Mouse (Mus musculus) forebrain, embryonic 12.5 days (tissue): ENCODE data around the gene Fam71f1. TPM values are rescaled to one million over a fixed set of nuclear protein-coding genes. Genes with fewer than 3 reads are reported as not detected.

Experiments
- ATAC-seq: fragments of 200-750 bp; cut with Nextera tagmentation; 2 replicates; pipeline ENCODE4 v1.8.0; 2017; ENCODE audit warnings: moderate TSS enrichment; ENCODE audit not compliant: low FRiP score
- H3K27ac ChIP-seq: fragments of 300-500 bp; sonication (generic); 2 replicates; pipeline ENCODE4 v1.5.1; 2016; ENCODE audit warnings: mild to moderate bottlenecking
- H3K27me3 ChIP-seq: fragments of 300-500 bp; sonication (generic); 2 replicates; pipeline ENCODE4 v1.6.1; 2016; ENCODE audit warnings: mild to moderate bottlenecking
- H3K36me3 ChIP-seq: fragments of 300-500 bp; sonication (generic); replicated peaks from 2 replicates; pipeline ENCODE4 v1.6.1; 2016; ENCODE audit warnings: mild to moderate bottlenecking
- H3K4me1 ChIP-seq: fragments of 300-500 bp; sonication (generic); 2 replicates; pipeline ENCODE4 v1.6.1; 2016
- H3K4me2 ChIP-seq: fragments of 300-500 bp; sonication (generic); 2 replicates; pipeline ENCODE4 v1.6.1; 2016; ENCODE audit warnings: mild to moderate bottlenecking, moderate library complexity
- H3K4me3 ChIP-seq: fragments of 300-500 bp; sonication (generic); replicated peaks from 2 replicates; pipeline ENCODE4 v1.5.1; 2016; ENCODE audit warnings: mild to moderate bottlenecking
- H3K9ac ChIP-seq: fragments of 300-500 bp; sonication (generic); 2 replicates; pipeline ENCODE4 v1.6.1; 2016; ENCODE audit warnings: mild to moderate bottlenecking
- H3K9me3 ChIP-seq: fragments of 300-500 bp; sonication (generic); 2 replicates; pipeline ENCODE4 v1.6.1; 2016
- WGBS: fragments of 180-500 bp; shearing (Covaris S2); methylation state at CpG from one replicate; pipeline ENCODE4 v1.1.7; 2016; 5-methylcytosine and 5-hydroxymethylcytosine counted together
- polyA plus RNA-seq: library from polyadenylated mRNA; unstranded; fragments of >200 nt; fragmentation: Nextera tagmentation; extraction: Ambion mirVana; gene quantifications from 2 replicates; pipeline ENCODE4 v1.2.1, GENCODE M21; 2016

Gene Fam71f1
- not detected in 2 replicates for polyA plus RNA-seq

DNA sequence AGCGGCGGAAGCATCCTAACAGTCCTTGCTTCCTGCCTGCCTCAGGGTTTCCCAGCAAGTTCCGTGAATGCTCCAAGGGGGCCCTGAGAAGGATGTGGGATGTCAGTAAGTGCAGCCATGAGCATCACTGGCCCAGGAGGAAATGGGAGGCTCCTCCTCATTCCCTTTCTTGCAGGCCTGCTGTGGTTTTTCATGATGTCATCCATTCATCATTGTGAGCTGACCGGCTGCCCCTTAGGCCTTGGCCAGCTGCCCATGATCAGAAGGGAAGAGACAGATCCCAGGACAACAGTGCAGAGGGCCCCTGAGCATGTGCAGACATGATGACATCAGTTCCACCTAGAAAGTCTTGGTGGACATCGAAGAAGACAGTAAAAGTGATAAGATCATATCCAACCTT is at the start of gene Fam71f1:
TSS of gene Fam71f1 (plus strand) at position 262 of the 400 bp plus-strand sequence.
- Histone ChIP-seq H3K4me1 (no peaks in the 10 kb centered on the region), H3K9me3 (no peaks in the 10 kb centered on the region), H3K4me3 (no peak within 1 kb of the TSS), H3K27me3 (no peaks in the 10 kb centered on the region), H3K9ac (no peak within 1 kb of the TSS), H3K4me2 (no peak within 1 kb of the TSS), H3K36me3 (no peaks in the 10 kb centered on the region), H3K27ac (no peak within 1 kb of the TSS)
- 69% methylated on average over 5 of the region's 5 CpGs for WGBS
- ATAC-seq, result no peak

DNA sequence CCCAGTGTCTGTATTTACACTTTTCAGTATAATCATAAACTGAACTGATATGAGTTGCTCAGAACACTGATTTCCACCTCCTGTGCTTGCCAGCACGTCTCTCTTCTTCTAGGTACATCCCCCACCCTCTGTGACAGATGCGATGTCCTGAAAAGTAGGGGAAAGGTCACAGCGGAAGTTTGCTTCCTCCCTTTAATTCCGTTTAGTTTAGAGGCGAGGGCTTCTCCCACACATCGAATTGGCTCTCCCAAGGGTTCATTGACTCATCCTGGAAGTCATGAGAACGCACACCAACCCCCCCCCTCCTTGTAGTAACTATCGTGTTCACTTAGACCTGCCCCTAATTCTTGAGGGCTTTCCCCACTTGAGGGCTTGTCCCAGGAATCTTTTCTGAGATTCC is 48.0 kb upstream of the Fam71f1 start:
- WGBS, result 23% methylated on average over 8 of the region's 8 CpGs
- no peak for ATAC-seq
- H3K9me3 ChIP-seq, result no peaks in the 10 kb centered on the region
- no peak overlapping the region for H3K27ac ChIP-seq
- H3K4me3 ChIP-seq, result no peak overlapping the region
- H3K36me3 ChIP-seq, result peaks cover 6% of the 10 kb centered on the region; the same call in 1 of the 2 replicates
- H3K4me1 ChIP-seq, result peaks cover 15% of the 10 kb centered on the region
- H3K27me3 ChIP-seq, result 0 out of 2 replicates have a peak, but pooled peaks cover 4% of the 10 kb centered on the region
- no peak overlapping the region for H3K4me2 ChIP-seq
- no peak overlapping the region for H3K9ac ChIP-seq

DNA sequence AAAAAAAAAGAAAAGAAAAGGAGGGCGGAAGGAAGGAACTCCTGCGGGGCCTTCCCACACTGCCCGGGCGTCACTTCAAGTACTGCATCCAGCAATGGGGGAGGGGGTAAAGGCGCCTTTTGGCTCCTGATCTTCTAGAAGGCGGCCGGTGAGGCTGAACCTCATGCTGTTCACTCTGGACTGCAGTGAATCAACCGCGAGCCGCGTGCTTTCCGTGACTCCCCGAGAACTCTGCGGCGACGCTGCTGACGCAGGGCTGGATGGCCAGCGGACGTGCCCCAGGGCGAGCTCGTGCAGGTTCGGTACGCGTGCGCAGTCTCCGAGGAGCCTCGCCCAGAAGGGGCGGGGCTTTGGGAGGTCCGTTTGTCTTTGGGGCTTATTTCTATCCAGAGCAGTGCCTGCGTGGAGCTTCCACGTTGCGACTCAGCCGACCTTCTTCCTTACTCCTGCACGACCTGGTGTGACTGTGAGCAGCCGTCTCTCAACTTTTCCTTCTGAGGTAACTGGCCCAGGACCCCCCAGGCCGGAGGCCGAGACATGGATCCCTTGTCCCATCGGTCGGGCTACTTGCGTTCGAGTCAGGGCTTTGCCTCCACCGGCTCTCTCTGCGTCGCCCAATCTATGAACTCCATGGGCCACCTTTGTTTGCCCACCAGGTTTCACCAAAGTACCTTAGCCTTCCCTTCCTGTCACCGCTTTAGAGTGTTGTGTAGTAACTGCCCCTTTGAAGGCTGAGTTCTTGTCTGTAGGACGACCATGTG is 46.4 kb upstream of the Fam71f1 start, which contains the start of gene Hilpda:
TSS of gene Hilpda (plus strand) at position 177 of the 761 bp plus-strand sequence.
- Histone ChIP-seq H3K36me3 (peaks cover 6% of the 10 kb centered on the region; the same call in 1 of the 2 replicates), H3K9me3 (no peaks in the 10 kb centered on the region), H3K4me2 (peak within 1 kb of the TSS; percentile 69), H3K27ac (peak within 1 kb of the TSS; percentile 59; the same call in 1 of the 2 replicates), H3K4me3 (peak within 1 kb of the TSS; percentile 68), H3K9ac (peak within 1 kb of the TSS; percentile 79), H3K27me3 (0 out of 2 replicates have a peak, but pooled peaks cover 4% of the 10 kb centered on the region), H3K4me1 (peaks cover 15% of the 10 kb centered on the region)
- peak; percentile 98 for ATAC-seq
- WGBS, result 1% methylated on average over 46 of the region's 46 CpGs

DNA sequence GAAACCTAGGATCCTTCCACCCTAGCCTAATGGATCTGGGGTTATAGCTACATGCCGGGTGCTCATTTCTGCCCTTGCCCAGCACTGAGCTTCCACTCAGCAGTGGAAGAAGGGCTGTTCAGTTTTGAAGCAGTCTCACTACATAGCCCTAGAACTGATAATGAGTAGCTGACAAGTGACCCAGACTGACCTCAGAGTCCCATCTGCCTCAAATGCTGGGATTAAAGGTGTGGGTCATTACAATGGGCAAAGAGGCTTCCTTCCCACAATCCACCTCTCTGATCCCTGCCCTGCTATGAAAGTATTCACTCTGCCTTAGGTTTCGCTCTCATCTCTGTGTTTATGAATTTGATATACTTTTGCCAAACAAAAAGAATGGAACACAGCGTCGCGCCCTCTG is 42.2 kb upstream of the Fam71f1 start:
- no peak overlapping the region for H3K4me3 ChIP-seq
- H3K4me2 ChIP-seq, result no peak overlapping the region
- H3K9ac ChIP-seq, result no peak overlapping the region
- 93% methylated on average over 5 of the region's 5 CpGs for WGBS
- no peaks in the 10 kb centered on the region for H3K27me3 ChIP-seq
- ATAC-seq, result no peak
- peaks cover 12% of the 10 kb centered on the region for H3K4me1 ChIP-seq
- no peak overlapping the region for H3K27ac ChIP-seq
- H3K36me3 ChIP-seq, result peaks cover 6% of the 10 kb centered on the region; the same call in 1 of the 2 replicates
- H3K9me3 ChIP-seq, result no peaks in the 10 kb centered on the region

DNA sequence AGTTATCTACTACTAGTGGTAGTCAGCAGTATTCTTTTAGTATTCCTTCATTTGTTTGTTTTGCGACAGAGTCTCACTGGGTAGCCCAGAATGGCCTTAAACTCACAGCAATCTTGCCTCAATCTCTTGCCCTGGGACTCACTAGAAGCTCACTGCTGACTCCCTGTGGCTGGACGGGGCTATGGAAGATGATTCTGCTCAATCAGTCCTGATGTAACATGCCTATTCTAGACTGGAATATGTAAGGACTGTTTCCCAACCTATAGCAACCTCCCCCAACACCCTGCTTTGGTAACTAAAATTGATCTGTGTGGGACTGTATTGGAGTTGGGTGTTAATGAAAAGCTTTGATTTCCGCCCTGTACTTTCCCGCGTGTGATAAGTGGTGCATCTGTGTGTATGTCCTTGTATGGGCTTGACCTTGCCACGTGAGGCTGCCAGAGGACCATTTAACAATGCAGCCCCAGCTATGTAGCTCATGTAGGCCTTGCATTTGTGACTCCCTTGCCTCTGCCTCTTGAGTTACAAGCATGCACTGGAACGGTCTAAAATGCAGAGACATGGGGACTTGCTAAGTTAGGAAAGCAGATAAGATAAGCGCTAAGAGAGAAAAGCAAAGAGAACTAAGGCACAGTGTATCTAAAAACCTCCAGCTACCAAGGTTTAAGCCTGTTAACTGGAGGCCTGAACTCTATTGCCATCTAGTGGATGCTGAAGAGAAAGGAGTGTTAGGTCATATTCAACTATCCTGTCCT is 40.2 kb upstream of the Fam71f1 start:
- no peak overlapping the region for H3K4me3 ChIP-seq
- no peak overlapping the region for H3K9ac ChIP-seq
- 37% methylated on average over 8 of the region's 8 CpGs for WGBS
- H3K27ac ChIP-seq, result no peak overlapping the region
- ATAC-seq, result no peak
- 0 out of 2 replicates have a peak, but pooled peaks cover 4% of the 10 kb centered on the region for H3K4me1 ChIP-seq
- no peak overlapping the region for H3K4me2 ChIP-seq
- no peaks in the 10 kb centered on the region for H3K9me3 ChIP-seq
- H3K27me3 ChIP-seq, result peaks cover 3% of the 10 kb centered on the region; the same call in 1 of the 2 replicates
- H3K36me3 ChIP-seq, result peaks cover 6% of the 10 kb centered on the region; the same call in 1 of the 2 replicates

DNA sequence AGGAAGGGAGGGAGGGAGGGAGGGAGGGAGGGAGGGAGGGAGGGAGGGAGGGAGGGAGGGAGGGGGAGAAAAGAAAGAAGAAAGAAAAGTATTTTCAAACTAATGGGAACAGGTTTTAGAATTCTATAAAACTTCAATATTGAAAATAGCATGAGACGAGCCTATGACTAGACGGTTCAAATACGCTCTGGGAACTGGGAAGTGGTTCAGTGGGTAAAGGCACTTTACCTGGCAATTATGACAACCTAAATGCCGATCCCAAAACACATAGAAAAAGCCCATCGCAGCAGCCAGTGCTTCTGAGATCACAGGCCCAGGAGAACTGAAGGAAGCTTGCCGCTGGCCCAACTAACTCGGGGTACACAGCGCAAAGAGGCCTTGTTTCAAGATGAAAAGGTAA is 39.6 kb upstream of the Fam71f1 start, which contains the start of gene Fam71f2:
TSS of gene Fam71f2 (plus strand) at position 301 of the 400 bp plus-strand sequence.
- H3K36me3 ChIP-seq, result peaks cover 6% of the 10 kb centered on the region; the same call in 1 of the 2 replicates
- H3K27me3 ChIP-seq, result peaks cover 3% of the 10 kb centered on the region; the same call in 1 of the 2 replicates
- H3K9ac ChIP-seq, result no peak within 1 kb of the TSS
- no peak within 1 kb of the TSS for H3K27ac ChIP-seq
- no peaks in the 10 kb centered on the region for H3K4me1 ChIP-seq
- H3K4me3 ChIP-seq, result no peak within 1 kb of the TSS
- no peak for ATAC-seq
- H3K4me2 ChIP-seq, result no peak within 1 kb of the TSS
- H3K9me3 ChIP-seq, result no peaks in the 10 kb centered on the region
- WGBS, result 83% methylated on average over 8 of the region's 8 CpGs

DNA sequence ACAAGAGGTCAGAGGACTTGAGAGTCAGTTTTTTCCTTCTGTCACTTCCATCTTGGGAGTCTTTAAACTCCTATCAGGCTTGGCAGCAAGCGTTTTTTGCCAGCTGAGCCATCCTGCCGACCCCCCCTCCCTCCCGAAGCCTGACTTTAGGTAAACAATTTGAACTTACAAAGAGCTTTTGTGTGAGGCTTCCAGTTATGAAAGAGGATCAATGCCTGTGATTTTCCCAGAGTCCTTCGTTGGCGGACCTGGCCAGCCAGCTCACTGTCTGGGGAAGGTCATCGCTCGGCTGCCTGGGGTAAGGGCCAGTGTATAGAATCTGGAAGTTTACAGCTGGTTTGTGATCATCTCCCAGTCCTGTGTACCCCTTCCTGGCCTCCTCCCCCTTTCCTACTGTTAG is 38.3 kb upstream of the Fam71f1 start:
- Histone ChIP-seq H3K36me3 (no peaks in the 10 kb centered on the region), H3K4me1 (no peaks in the 10 kb centered on the region), H3K27ac (no peak overlapping the region), H3K4me2 (no peak overlapping the region), H3K9me3 (no peaks in the 10 kb centered on the region), H3K4me3 (no peak overlapping the region), H3K9ac (no peak overlapping the region), H3K27me3 (peaks cover 3% of the 10 kb centered on the region; the same call in 1 of the 2 replicates)
- WGBS, result 32% methylated on average over 7 of the region's 7 CpGs
- no peak for ATAC-seq

DNA sequence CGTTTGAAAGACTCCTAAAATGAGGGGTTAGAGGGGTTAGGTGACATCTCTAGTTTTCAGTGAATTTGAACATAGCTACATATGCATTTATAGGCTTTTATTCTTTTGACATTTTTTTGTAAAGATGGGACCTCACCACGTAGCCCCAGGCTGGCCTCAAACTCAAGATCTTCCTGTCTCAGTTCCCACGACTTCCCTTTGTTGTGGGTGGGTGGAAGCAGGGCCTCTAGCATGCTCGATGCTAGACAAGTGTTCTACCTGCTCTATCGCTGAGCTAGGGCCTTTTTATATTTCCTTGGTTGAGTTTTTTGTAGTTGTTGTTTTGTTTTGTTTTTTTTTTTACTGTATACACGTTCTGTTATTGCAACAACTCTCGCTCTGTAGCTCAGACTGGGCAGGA is 32.1 kb upstream of the Fam71f1 start:
- WGBS, result 79% methylated on average over 7 of the region's 7 CpGs
- no peak overlapping the region for H3K27ac ChIP-seq
- no peaks in the 10 kb centered on the region for H3K36me3 ChIP-seq
- H3K4me1 ChIP-seq, result no peaks in the 10 kb centered on the region
- H3K4me3 ChIP-seq, result no peak overlapping the region
- no peaks in the 10 kb centered on the region for H3K9me3 ChIP-seq
- H3K4me2 ChIP-seq, result no peak overlapping the region
- H3K9ac ChIP-seq, result no peak overlapping the region
- ATAC-seq, result no peak
- H3K27me3 ChIP-seq, result peaks cover 9% of the 10 kb centered on the region; the same call in 1 of the 2 replicates

DNA sequence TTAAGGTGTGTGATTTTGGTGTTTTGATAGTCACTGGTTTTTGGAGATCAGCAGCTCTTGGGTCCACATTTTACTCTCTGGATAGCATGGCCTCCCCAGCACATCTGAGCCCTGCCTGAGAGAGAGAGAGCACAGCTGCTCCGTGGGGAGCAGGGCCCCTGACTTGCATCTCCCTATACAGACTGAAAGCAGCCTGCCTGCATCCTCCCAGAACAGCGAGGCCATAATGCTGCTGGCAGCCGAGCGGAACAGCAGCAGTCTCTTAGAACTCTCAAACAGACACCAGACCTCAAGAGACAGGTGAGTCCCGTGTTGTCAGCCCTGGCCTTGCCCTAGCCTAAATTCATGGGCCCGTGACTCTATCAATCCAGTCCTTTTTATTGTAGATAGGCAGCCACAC is 31.5 kb upstream of the Fam71f1 start:
- WGBS, result 29% methylated on average over 6 of the region's 6 CpGs
- Histone ChIP-seq H3K36me3 (no peaks in the 10 kb centered on the region), H3K27ac (no peak overlapping the region), H3K4me1 (no peaks in the 10 kb centered on the region), H3K27me3 (peaks cover 9% of the 10 kb centered on the region; the same call in 1 of the 2 replicates), H3K4me3 (no peak overlapping the region), H3K9me3 (no peaks in the 10 kb centered on the region), H3K4me2 (no peak overlapping the region), H3K9ac (no peak overlapping the region)
- ATAC-seq, result no peak

DNA sequence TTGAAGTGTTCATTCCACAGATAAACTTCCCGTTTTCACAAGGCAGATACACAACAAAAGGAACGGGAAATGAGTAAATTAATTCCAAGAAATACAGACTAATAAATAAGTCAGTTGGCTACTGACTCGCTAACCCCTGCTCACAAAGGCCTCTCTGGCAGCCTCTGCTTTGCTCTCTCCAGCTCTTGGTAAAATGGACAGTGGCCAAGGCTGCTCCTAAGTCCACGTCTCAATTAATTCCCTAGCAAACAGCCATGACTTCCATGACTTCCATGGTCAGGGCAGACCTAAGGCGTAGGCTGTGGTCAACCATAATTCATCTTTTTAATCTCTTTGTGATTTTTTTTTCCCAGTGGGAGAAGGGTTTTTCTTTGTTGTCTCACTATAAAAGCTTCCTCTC is 31.0 kb upstream of the Fam71f1 start:
- no peak overlapping the region for H3K27ac ChIP-seq
- H3K4me3 ChIP-seq, result no peak overlapping the region
- H3K9me3 ChIP-seq, result no peaks in the 10 kb centered on the region
- H3K4me1 ChIP-seq, result no peaks in the 10 kb centered on the region
- no peak overlapping the region for H3K9ac ChIP-seq
- 54% methylated on average over 5 of the region's 5 CpGs for WGBS
- ATAC-seq, result no peak
- no peaks in the 10 kb centered on the region for H3K36me3 ChIP-seq
- H3K27me3 ChIP-seq, result peaks cover 8% of the 10 kb centered on the region; the same call in 1 of the 2 replicates
- no peak overlapping the region for H3K4me2 ChIP-seq

DNA sequence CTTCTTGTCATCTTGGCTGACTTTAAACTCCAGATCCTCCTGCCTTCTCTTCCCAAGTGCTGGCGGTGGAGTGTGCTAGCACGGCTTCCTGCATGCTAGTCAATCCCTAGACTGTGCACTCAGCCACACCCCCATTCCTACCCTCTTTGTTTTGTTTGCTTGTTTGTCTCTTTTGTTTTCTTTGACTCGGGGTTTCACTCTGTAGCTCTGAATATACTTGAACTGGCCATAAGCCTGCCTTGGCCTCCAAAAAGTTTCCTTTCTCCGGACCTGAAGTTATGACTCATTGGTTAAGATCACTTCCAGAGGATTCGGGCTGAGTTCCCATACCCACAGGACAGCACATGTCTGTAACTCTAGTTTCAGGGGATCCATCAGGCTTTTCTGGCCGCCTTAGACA is 30.3 kb upstream of the Fam71f1 start:
- Histone ChIP-seq H3K27me3 (peaks cover 6% of the 10 kb centered on the region; the same call in 1 of the 2 replicates), H3K9me3 (no peaks in the 10 kb centered on the region), H3K9ac (no peak overlapping the region), H3K4me1 (no peaks in the 10 kb centered on the region), H3K4me3 (no peak overlapping the region), H3K4me2 (no peak overlapping the region), H3K36me3 (no peaks in the 10 kb centered on the region), H3K27ac (no peak overlapping the region)
- no peak for ATAC-seq
- WGBS, result 52% methylated on average over 6 of the region's 6 CpGs

DNA sequence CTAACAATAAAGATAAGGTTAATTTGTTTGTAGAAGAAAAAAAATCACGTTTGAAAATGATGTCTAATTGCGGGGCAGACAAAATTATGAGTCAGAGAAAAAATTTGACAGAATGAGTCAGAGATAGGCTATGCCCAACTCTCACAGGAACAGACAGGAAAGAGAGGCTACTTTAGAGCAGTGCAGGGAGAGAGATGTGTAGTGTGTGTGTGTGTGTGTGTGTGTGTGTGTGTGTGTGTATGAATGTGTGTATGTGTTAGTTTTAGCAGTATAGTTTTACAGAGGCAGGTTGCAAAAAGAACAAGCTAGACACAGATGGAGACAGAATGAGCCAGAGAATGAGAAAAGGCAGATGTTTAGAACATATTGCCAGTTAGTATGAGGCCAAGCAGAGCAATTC is 19.8 kb upstream of the Fam71f1 start:
- H3K4me2 ChIP-seq, result no peak overlapping the region
- H3K9me3 ChIP-seq, result no peaks in the 10 kb centered on the region
- H3K27me3 ChIP-seq, result no peaks in the 10 kb centered on the region
- WGBS, result 76% methylated on average over 2 of the region's 2 CpGs
- no peaks in the 10 kb centered on the region for H3K4me1 ChIP-seq
- H3K9ac ChIP-seq, result no peak overlapping the region
- no peak for ATAC-seq
- no peak overlapping the region for H3K4me3 ChIP-seq
- no peak overlapping the region for H3K27ac ChIP-seq
- no peaks in the 10 kb centered on the region for H3K36me3 ChIP-seq
